Mouse (Mus musculus): ENCODE data around the gene Gm10160.

Gm10160 gene

GRCm38 (mm10) chr7:81827806-81828667 lies 27.6 kb downstream of the Gm10160 start:
- no peak for DNase-seq (ENCODE audit: low read depth, low spot score)

GRCm38 (mm10) chr7:81825381-81825780 lies 30.2 kb downstream of the Gm10160 start:
- no peak for DNase-seq (ENCODE audit: low read depth, low spot score)

- no peak for DNase-seq (ENCODE audit: low read depth, low spot score)
Measured at GRCm38 (mm10) chr7:81824906-81825305, 30.7 kb downstream of the Gm10160 start.

GRCm38 (mm10) chr7:81806067-81806466 lies 49.5 kb downstream of the Gm10160 start:
- DNase-seq (ENCODE audit: low read depth, low spot score), result no peak
